Mouse (Mus musculus) CH12.LX (cell line): ENCODE results near the gene Xpr1. TPM values are rescaled to one million over a fixed set of nuclear protein-coding genes. Genes with fewer than 3 reads are reported as not detected.

Experiments
- DNase-seq: peaks from one replicate; pipeline ENCODE4 v3.0.0-alpha.2; 2013; ENCODE audit errors: extremely low read depth
- H3K27ac ChIP-seq: 2 replicates; pipeline ENCODE4 v1.5.1; 2012; ENCODE audit warnings: low read depth, mild to moderate bottlenecking, control low read depth, moderate library complexity; ENCODE audit not compliant: insufficient read depth
- H3K27me3 ChIP-seq: replicated peaks from 2 replicates; pipeline ENCODE3; 2012; ENCODE audit warnings: inconsistent platforms
- H3K36me3 ChIP-seq, 2 experiments: replicated peaks in 1 of 2; 2 replicates each; pipeline versions ENCODE3 to v1.6.1; 2012; ENCODE audit warnings: inconsistent platforms in 1 of 2, low read length in 1 of 2, mild to moderate bottlenecking in 1 of 2, mixed read lengths in 1 of 2, moderate library complexity in 1 of 2; ENCODE audit not compliant: control insufficient read depth in 1 of 2, insufficient read depth in 1 of 2
- H3K4me1 ChIP-seq, 2 experiments: 2 replicates each; pipeline ENCODE4 v1.6.1; 2012; ENCODE audit warnings: inconsistent platforms in 1 of 2, moderate library complexity in 1 of 2; ENCODE audit not compliant: insufficient read depth in 2 of 2, control insufficient read depth in 1 of 2
- H3K4me2 ChIP-seq: 2 replicates; pipeline ENCODE4 v1.6.1; 2012; ENCODE audit warnings: low read depth, mild to moderate bottlenecking, control low read depth; ENCODE audit not compliant: poor library complexity, insufficient read depth, severe bottlenecking
- H3K4me3 ChIP-seq, 3 experiments: fragments of 150-350 bp in 1 of 3; sonication (generic) in 1 of 3; replicated peaks in 1 of 3; 2 replicates each; pipeline versions ENCODE3 to v1.5.1; 2011 to 2012; ENCODE audit warnings: low read depth in 2 of 3, low read length in 2 of 3, mild to moderate bottlenecking in 2 of 3, moderate library complexity in 2 of 3, control low read depth in 1 of 3, improper control_type of control experiment in 1 of 3, inconsistent platforms in 1 of 3, mixed read lengths in 1 of 3; ENCODE audit not compliant: poor library complexity in 1 of 3
- H3K79me2 ChIP-seq: replicated peaks from 2 replicates; pipeline ENCODE4 v1.6.1; 2012; ENCODE audit warnings: mild to moderate bottlenecking, moderate library complexity; ENCODE audit not compliant: control insufficient read depth, poor library complexity, insufficient read depth, severe bottlenecking; ENCODE audit errors: extremely low read depth
- H3K9ac ChIP-seq: 2 replicates; pipeline ENCODE4 v1.6.1; 2012; ENCODE audit warnings: low read depth, mild to moderate bottlenecking, control low read depth, moderate library complexity; ENCODE audit not compliant: insufficient read depth
- H3K9me3 ChIP-seq: replicated peaks from 2 replicates; pipeline ENCODE3; 2012; ENCODE audit warnings: low read length, inconsistent platforms, mixed read lengths
- BHLHE40 ChIP-seq: IDR thresholded peaks from 2 replicates; pipeline ENCODE4 v1.6.1; 2011; ENCODE audit warnings: mild to moderate bottlenecking, low read depth, low read length, improper control_type of control experiment
- CHD2 ChIP-seq: IDR thresholded peaks from 2 replicates; pipeline ENCODE4 v1.6.1; 2011; ENCODE audit warnings: low read length, improper control_type of control experiment
- CTCF ChIP-seq, 2 experiments: IDR thresholded peaks in 1 of 2; conservative IDR thresholded peaks in 1 of 2; 2 replicates each; pipeline ENCODE4 v1.5.1; 2011 to 2012; ENCODE audit warnings: low read depth in 2 of 2, low read length in 2 of 2, improper control_type of control experiment in 1 of 2, inconsistent platforms in 1 of 2, mild to moderate bottlenecking in 1 of 2, moderate library complexity in 1 of 2
- E2F4 ChIP-seq: IDR thresholded peaks from 2 replicates; pipeline ENCODE4 v1.6.1; 2011; ENCODE audit warnings: low read depth, low read length, improper control_type of control experiment; ENCODE audit not compliant: insufficient replicate concordance
- ETS1 ChIP-seq: conservative IDR thresholded peaks from 2 replicates; pipeline ENCODE4 v1.6.1; 2012; ENCODE audit warnings: low read depth, mild to moderate bottlenecking, inconsistent platforms, low read length, improper control_type of control experiment, moderate library complexity
- GABPA ChIP-seq: IDR thresholded peaks from 2 replicates; pipeline ENCODE4 v1.6.1; 2012; ENCODE audit warnings: low read depth, low read length, improper control_type of control experiment, inconsistent platforms; ENCODE audit not compliant: insufficient replicate concordance
- IRF4 ChIP-seq: IDR thresholded peaks from 2 replicates; pipeline ENCODE4 v1.6.1; 2014; ENCODE audit warnings: low read depth, mild to moderate bottlenecking, inconsistent platforms, low read length, improper control_type of control experiment
- JUN ChIP-seq: IDR thresholded peaks from 2 replicates; pipeline ENCODE4 v1.6.1; 2011; ENCODE audit warnings: low read depth, mild to moderate bottlenecking, low read length, improper control_type of control experiment, moderate library complexity; ENCODE audit not compliant: insufficient read depth
- JUND ChIP-seq: conservative IDR thresholded peaks from 2 replicates; pipeline ENCODE4 v1.6.1; 2011; ENCODE audit warnings: low read depth, low read length, improper control_type of control experiment
- MAFK ChIP-seq: IDR thresholded peaks from 2 replicates; pipeline ENCODE4 v1.6.1; 2011; ENCODE audit warnings: low read length, improper control_type of control experiment; ENCODE audit not compliant: insufficient replicate concordance
- MXI1 ChIP-seq: IDR thresholded peaks from 2 replicates; pipeline ENCODE4 v1.6.1; 2011; ENCODE audit warnings: mild to moderate bottlenecking, low read depth, low read length, improper control_type of control experiment
- MYC ChIP-seq: IDR thresholded peaks from 2 replicates; pipeline ENCODE4 v1.6.1; 2011; ENCODE audit warnings: low read depth, mild to moderate bottlenecking, improper control_type of control experiment, low read length
- NELFE ChIP-seq: IDR thresholded peaks from 2 replicates; pipeline ENCODE4 v1.6.1; 2011; ENCODE audit warnings: low read depth, low read length, improper control_type of control experiment
- POLR2A ChIP-seq: IDR thresholded peaks from 2 replicates; pipeline ENCODE4 v1.6.1; 2011; ENCODE audit warnings: low read depth, mild to moderate bottlenecking, improper control_type of control experiment, low read length
- POLR2AphosphoS2 ChIP-seq: IDR thresholded peaks from 2 replicates; pipeline ENCODE4 v1.6.1; 2011; ENCODE audit warnings: low read depth, low read length, improper control_type of control experiment
- RAD21 ChIP-seq: IDR thresholded peaks from 2 replicates; pipeline ENCODE4 v1.6.1; 2011; ENCODE audit warnings: low read depth, mild to moderate bottlenecking, low read length, improper control_type of control experiment, moderate library complexity
- RCOR1 ChIP-seq: conservative IDR thresholded peaks from 2 replicates; pipeline ENCODE4 v1.6.1; 2012; ENCODE audit warnings: low read depth, mild to moderate bottlenecking, inconsistent platforms, low read length, improper control_type of control experiment
- SIN3A ChIP-seq: IDR thresholded peaks from 2 replicates; pipeline ENCODE4 v1.6.1; 2012; ENCODE audit warnings: low read length, improper control_type of control experiment, inconsistent platforms
- TBP ChIP-seq: conservative IDR thresholded peaks from 2 replicates; pipeline ENCODE4 v1.6.1; 2011; ENCODE audit warnings: low read depth, low read length, improper control_type of control experiment
- TCF12 ChIP-seq: IDR thresholded peaks from 2 replicates; pipeline ENCODE4 v1.6.1; 2014; ENCODE audit warnings: low read depth, mild to moderate bottlenecking, inconsistent platforms, low read length, improper control_type of control experiment
- UBTF ChIP-seq: IDR thresholded peaks from 2 replicates; pipeline ENCODE4 v1.6.1; 2012; ENCODE audit warnings: low read depth, mild to moderate bottlenecking, inconsistent platforms, low read length, improper control_type of control experiment, moderate library complexity
- USF1 ChIP-seq: IDR thresholded peaks from 2 replicates; pipeline ENCODE4 v1.6.1; 2014; ENCODE audit warnings: low read depth, mild to moderate bottlenecking, inconsistent platforms, low read length, improper control_type of control experiment
- USF2 ChIP-seq: conservative IDR thresholded peaks from 2 replicates; pipeline ENCODE4 v1.6.1; 2011; ENCODE audit warnings: low read depth, low read length, improper control_type of control experiment
- ZC3H11A ChIP-seq: IDR thresholded peaks from 2 replicates; pipeline ENCODE4 v1.6.1; 2012; ENCODE audit warnings: low read depth, mild to moderate bottlenecking, inconsistent platforms, low read length, improper control_type of control experiment
- ZKSCAN1 ChIP-seq: IDR thresholded peaks from 2 replicates; pipeline ENCODE4 v1.6.1; 2012; ENCODE audit warnings: low read depth, inconsistent platforms, low read length, improper control_type of control experiment, borderline replicate concordance
- ZMIZ1 ChIP-seq: IDR thresholded peaks from 2 replicates; pipeline ENCODE4 v1.6.1; 2012; ENCODE audit warnings: low read depth, mild to moderate bottlenecking, inconsistent platforms, low read length, improper control_type of control experiment
- dilution Hi-C: fragments of 300-500 bp; cut with MboI; formaldehyde crosslinking; loops from 2 replicates; pipeline ENCODE4 v1.14.3; 2020; ENCODE audit warnings: low sequenced_read_pairs; ENCODE audit not compliant: extremely low pct_unique_long_range_greater_than_20kb, extremely low pct_ligation_motif_present
- in situ Hi-C: fragments of 300-500 bp; cut with MboI; formaldehyde crosslinking; loops from 3 replicates; pipeline ENCODE4 v1.14.3; 2019; ENCODE audit warnings: low sequenced_read_pairs, low pct_ligation_motif_present, low pct_unique_long_range_greater_than_20kb, mixed read lengths
- polyA plus RNA-seq: library from polyadenylated mRNA; unstranded; fragments of >175 nt; gene quantifications from 2 replicates; pipeline ENCODE4 v1.2.1, GENCODE M21; 2012; ENCODE audit warnings: low read depth; ENCODE audit not compliant: insufficient read length
- total RNA-seq, 2 experiments: library from RNA; depleted of rRNA; stranded (reverse); fragments of 300-350 nt in 1 of 2; fragments of >200 nt in 1 of 2; gene quantifications; 2 replicates each; pipeline ENCODE4 v1.2.3; 2012 to 2014

Gene Xpr1
- total and polyA plus RNA-seq, 3 experiments: 7.7 to 13.1 (median 9.6) TPM

DNA sequence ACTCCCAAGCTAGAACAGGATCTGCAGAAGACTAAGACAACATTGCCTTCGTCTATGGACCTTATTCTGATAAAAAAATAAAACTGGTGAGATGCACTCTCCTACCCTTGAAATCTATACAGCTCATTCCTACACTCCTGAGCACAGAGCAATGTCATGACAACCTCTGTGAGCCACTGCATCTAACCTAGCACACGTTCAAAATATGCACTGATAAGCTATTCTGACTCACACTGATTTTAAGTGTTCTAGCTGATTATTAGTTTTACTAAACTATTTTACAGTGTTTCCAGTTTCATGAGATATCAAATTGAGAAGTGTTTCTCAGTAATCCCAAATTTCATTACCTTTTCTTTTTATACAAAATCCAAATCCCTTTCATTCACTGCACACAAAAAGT is 23.2 kb downstream of the Xpr1 start:
- no peaks in the 10 kb centered on the region for H3K9me3 ChIP-seq
- H3K27ac ChIP-seq: no peak overlapping the region
- in situ Hi-C loops: no loop called here
- no peak overlapping the region for H3K9ac ChIP-seq
- no peaks in the 10 kb centered on the region for H3K27me3 ChIP-seq
- H3K4me2 ChIP-seq: no peak overlapping the region
- dilution Hi-C loops: no loop called here
- H3K79me2 ChIP-seq: no peaks in the 10 kb centered on the region
- TF ChIP-seq MXI1 (no peak), CTCF (conservative IDR thresholded peaks at IDR 0.05 in 1 of 2, IDR thresholded peaks at IDR 0.05 in 1 of 2; ENCODE audit: low read depth in 2 of 2, low read length in 2 of 2) (no peak), USF1 (no peak), POLR2AphosphoS2 (no peak), BHLHE40 (no peak), MYC (no peak), MAFK (no peak), NELFE (no peak), ZMIZ1 (no peak), POLR2A (no peak), ZKSCAN1 (no peak), JUN (no peak), TCF12 (no peak), E2F4 (no peak)
- H3K4me3 ChIP-seq: no peak overlapping the region
- H3K36me3 ChIP-seq: peaks cover 0 to 4% of the 10 kb centered on the region in 2 experiments
- peaks cover 0 to 16% of the 10 kb centered on the region in 2 experiments; a peak in 2 of 4 replicates for H3K4me1 ChIP-seq
- no peak for DNase-seq

DNA sequence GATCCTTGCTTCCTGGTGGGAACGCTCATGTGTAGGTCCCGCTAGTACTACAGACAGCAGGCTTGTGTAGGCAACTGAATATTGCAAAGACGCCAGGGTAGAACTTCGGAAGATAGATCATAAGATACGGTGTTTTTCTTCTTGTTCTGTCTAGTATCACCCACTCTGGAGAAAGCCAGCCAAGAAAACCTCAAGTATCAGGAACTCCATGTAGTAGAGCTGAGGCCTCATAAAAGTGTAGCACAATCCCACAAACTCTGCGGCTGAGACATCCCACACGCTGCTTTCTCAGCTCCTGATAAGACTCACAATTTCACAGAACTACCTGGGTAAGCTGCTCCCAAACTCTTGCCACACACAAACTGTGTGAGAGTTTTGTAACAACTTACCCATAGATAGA is 24.4 kb downstream of the Xpr1 start:
- dilution Hi-C loops (no loop called here), in situ Hi-C loops (no loop called here)

More for the DNA sequence above, 24.4 kb downstream of the Xpr1 start:
- no peak overlapping the region for H3K4me2 ChIP-seq
- no peaks in the 10 kb centered on the region for H3K79me2 ChIP-seq
- H3K9ac ChIP-seq: no peak overlapping the region
- H3K27ac ChIP-seq: no peak overlapping the region
- no peaks in the 10 kb centered on the region for H3K9me3 ChIP-seq
- DNase-seq: no peak
- H3K27me3 ChIP-seq: no peaks in the 10 kb centered on the region
- no peak for TF ChIP-seq RCOR1
- TF ChIP-seq BHLHE40: no peak
- no peak for TF ChIP-seq SIN3A
- TF ChIP-seq USF1: no peak
- TF ChIP-seq IRF4: no peak
- TF ChIP-seq JUN: no peak
- TF ChIP-seq JUND: no peak
- TF ChIP-seq TBP: no peak
- TF ChIP-seq ZKSCAN1: no peak
- TF ChIP-seq ZMIZ1: no peak
- TF ChIP-seq CHD2: no peak
- TF ChIP-seq UBTF: no peak
- no peak for TF ChIP-seq USF2
- TF ChIP-seq ZC3H11A: no peak
- TF ChIP-seq RAD21: no peak
- no peak for TF ChIP-seq ETS1
- TF ChIP-seq MAFK: no peak
- no peak for TF ChIP-seq MYC
- TF ChIP-seq GABPA: no peak
- TF ChIP-seq CTCF (conservative IDR thresholded peaks at IDR 0.05 in 1 of 2, IDR thresholded peaks at IDR 0.05 in 1 of 2; ENCODE audit: low read depth in 2 of 2, low read length in 2 of 2): no peak
- H3K4me1 ChIP-seq: peaks cover 0 to 16% of the 10 kb centered on the region in 2 experiments; a peak in 2 of 4 replicates
- H3K4me3 ChIP-seq: no peak overlapping the region
- H3K36me3 ChIP-seq: peaks cover 0 to 4% of the 10 kb centered on the region in 2 experiments
